Mouse (Mus musculus) MEL (cell line): ENCODE results near the gene Gm19345.

Source experiments
- CTCF ChIP-seq, 3 experiments: IDR thresholded peaks in 2 of 3; conservative IDR thresholded peaks in 1 of 3; 2 replicates each; pipeline ENCODE4 v1.5.1; 2011 to 2012; ENCODE audit warnings: low read length in 3 of 3, low read depth in 2 of 3, mild to moderate bottlenecking in 2 of 3, improper control_type of control experiment in 1 of 3, inconsistent platforms in 1 of 3, mixed read lengths in 1 of 3, moderate library complexity in 1 of 3; ENCODE audit not compliant: control insufficient read depth in 1 of 3, insufficient read depth in 1 of 3, poor library complexity in 1 of 3, severe bottlenecking in 1 of 3
- EP300 ChIP-seq, 2 experiments: IDR thresholded peaks; 2 replicates each; pipeline ENCODE4 v1.6.1; 2011; ENCODE audit warnings: improper control_type of control experiment in 2 of 2, low read length in 2 of 2, low read depth in 1 of 2, mild to moderate bottlenecking in 1 of 2
- GATA1 ChIP-seq: IDR thresholded peaks from 2 replicates; pipeline ENCODE4 v1.6.1; 2011; ENCODE audit warnings: low read depth, low read length, improper control_type of control experiment
- POLR2A ChIP-seq, 2 experiments: IDR thresholded peaks; 2 replicates each; pipeline ENCODE4 v1.6.1; 2011 to 2012; ENCODE audit warnings: low read length in 2 of 2, mild to moderate bottlenecking in 2 of 2, control low read depth in 1 of 2, improper control_type of control experiment in 1 of 2, low read depth in 1 of 2, moderate library complexity in 1 of 2; ENCODE audit not compliant: control insufficient read depth in 1 of 2, insufficient read depth in 1 of 2, poor library complexity in 1 of 2
- POLR2AphosphoS5 ChIP-seq: IDR thresholded peaks from 2 replicates; pipeline ENCODE4 v1.6.1; 2012; ENCODE audit warnings: low read depth, borderline replicate concordance, mild to moderate bottlenecking, inconsistent platforms, low read length, moderate library complexity, mixed read lengths
- SIN3A ChIP-seq: IDR thresholded peaks from 2 replicates; pipeline ENCODE4 v1.6.1; 2012; ENCODE audit warnings: low read length, improper control_type of control experiment, inconsistent platforms
- SMC3 ChIP-seq: IDR thresholded peaks from 2 replicates; pipeline ENCODE4 v1.6.1; 2011; ENCODE audit warnings: low read depth, low read length, improper control_type of control experiment
- USF2 ChIP-seq, 2 experiments: IDR thresholded peaks; 2 replicates each; pipeline ENCODE4 v1.6.1; 2011 to 2012; ENCODE audit warnings: improper control_type of control experiment in 2 of 2, low read length in 2 of 2, borderline replicate concordance in 1 of 2, inconsistent platforms in 1 of 2, low read depth in 1 of 2, mild to moderate bottlenecking in 1 of 2; ENCODE audit not compliant: insufficient read depth in 1 of 2
- ZC3H11A ChIP-seq: IDR thresholded peaks from 2 replicates; pipeline ENCODE4 v1.6.1; 2012; ENCODE audit warnings: low read depth, mild to moderate bottlenecking, inconsistent platforms, low read length, improper control_type of control experiment
- ZKSCAN1 ChIP-seq: IDR thresholded peaks from 2 replicates; pipeline ENCODE4 v1.6.1; 2012; ENCODE audit warnings: low read depth, mild to moderate bottlenecking, inconsistent platforms, low read length, improper control_type of control experiment, moderate library complexity

- TF ChIP-seq EP300 (IDR thresholded peaks at IDR 0.05; ENCODE audit: low read depth in 1 of 2, low read length in 2 of 2) (no peak), SMC3 (no peak), USF2 (IDR thresholded peaks at IDR 0.05; ENCODE audit: borderline replicate concordance in 1 of 2, insufficient read depth in 1 of 2, low read depth in 1 of 2, low read length in 2 of 2) (no peak), ZC3H11A (no peak), SIN3A (no peak), CTCF (IDR thresholded peaks at IDR 0.05 in 2 of 3, conservative IDR thresholded peaks at IDR 0.05 in 1 of 3; ENCODE audit: control insufficient read depth in 1 of 3, insufficient read depth in 1 of 3, low read depth in 2 of 3, low read length in 3 of 3, poor library complexity in 1 of 3, severe bottlenecking in 1 of 3) (no peak), GATA1 (no peak), POLR2A (IDR thresholded peaks at IDR 0.05; ENCODE audit: control insufficient read depth in 1 of 2, insufficient read depth in 1 of 2, low read depth in 1 of 2, low read length in 2 of 2, poor library complexity in 1 of 2) (no peak), POLR2AphosphoS5 (no peak), ZKSCAN1 (no peak)
Observed at GRCm38 (mm10) chr7:19841686-19842413, 10.0 kb upstream of the Gm19345 start.
